Mouse (Mus musculus) kidney, embryonic 16.5 days (tissue): ENCODE data around the gene Nfix. TPM values are rescaled to one million over a fixed set of nuclear protein-coding genes. Genes with fewer than 3 reads are reported as not detected.
"Not testable (repeated sequence)": the region's sequence is repeated elsewhere in the genome, so short reads cannot be mapped to it uniquely, and the experiment has no call there.

Source experiments
- ATAC-seq: fragments of 200-750 bp; cut with Nextera tagmentation; 2 replicates; pipeline ENCODE4 v1.8.0; 2017; ENCODE audit warnings: moderate TSS enrichment; ENCODE audit not compliant: low FRiP score, low TSS enrichment
- H3K27ac ChIP-seq: fragments of 300-500 bp; sonication (generic); 2 replicates; pipeline ENCODE4 v1.5.1; 2014; ENCODE audit warnings: low read length
- H3K27me3 ChIP-seq: fragments of 300-500 bp; sonication (generic); 2 replicates; pipeline ENCODE4 v1.6.1; 2014; ENCODE audit warnings: low read length, control low read depth, mixed read lengths; ENCODE audit not compliant: insufficient read depth
- H3K36me3 ChIP-seq: fragments of 300-500 bp; sonication (generic); 2 replicates; pipeline ENCODE4 v1.6.1; 2014; ENCODE audit warnings: low read length, control low read depth, mixed read lengths; ENCODE audit not compliant: insufficient read depth
- H3K4me1 ChIP-seq: fragments of 300-500 bp; sonication (generic); 2 replicates; pipeline ENCODE4 v1.6.1; 2014; ENCODE audit warnings: low read length, control low read depth, mixed read lengths; ENCODE audit not compliant: insufficient read depth
- H3K4me2 ChIP-seq: fragments of 300-500 bp; sonication (generic); replicated peaks from 2 replicates; pipeline ENCODE4 v1.6.1; 2014; ENCODE audit warnings: low read depth, low read length
- H3K4me3 ChIP-seq: fragments of 300-500 bp; sonication (generic); 2 replicates; pipeline ENCODE4 v1.5.1; 2014; ENCODE audit warnings: mild to moderate bottlenecking, low read length
- H3K9ac ChIP-seq: fragments of 300-500 bp; sonication (generic); replicated peaks from 2 replicates; pipeline ENCODE4 v1.6.1; 2014; ENCODE audit warnings: low read length
- H3K9me3 ChIP-seq: fragments of 300-500 bp; sonication (generic); 2 replicates; pipeline ENCODE4 v1.6.1; 2016; ENCODE audit warnings: low read length, control low read depth
- WGBS: fragments of 180-500 bp; shearing (Covaris S2); extraction: QIAGEN DNeasy Blood & Tissue Kit; methylation state at CpG from one replicate; pipeline ENCODE4 v1.1.7; 2014; 5-methylcytosine and 5-hydroxymethylcytosine counted together
- polyA plus RNA-seq: library from polyadenylated mRNA; unstranded; fragments of >200 nt; fragmentation: Nextera tagmentation; extraction: Ambion mirVana; gene quantifications from 2 replicates; pipeline ENCODE4 v1.2.1, GENCODE M21; 2015

The Nfix gene
- polyA plus RNA-seq, 1 experiment from 2014 or later: 14.8 TPM

DNA sequence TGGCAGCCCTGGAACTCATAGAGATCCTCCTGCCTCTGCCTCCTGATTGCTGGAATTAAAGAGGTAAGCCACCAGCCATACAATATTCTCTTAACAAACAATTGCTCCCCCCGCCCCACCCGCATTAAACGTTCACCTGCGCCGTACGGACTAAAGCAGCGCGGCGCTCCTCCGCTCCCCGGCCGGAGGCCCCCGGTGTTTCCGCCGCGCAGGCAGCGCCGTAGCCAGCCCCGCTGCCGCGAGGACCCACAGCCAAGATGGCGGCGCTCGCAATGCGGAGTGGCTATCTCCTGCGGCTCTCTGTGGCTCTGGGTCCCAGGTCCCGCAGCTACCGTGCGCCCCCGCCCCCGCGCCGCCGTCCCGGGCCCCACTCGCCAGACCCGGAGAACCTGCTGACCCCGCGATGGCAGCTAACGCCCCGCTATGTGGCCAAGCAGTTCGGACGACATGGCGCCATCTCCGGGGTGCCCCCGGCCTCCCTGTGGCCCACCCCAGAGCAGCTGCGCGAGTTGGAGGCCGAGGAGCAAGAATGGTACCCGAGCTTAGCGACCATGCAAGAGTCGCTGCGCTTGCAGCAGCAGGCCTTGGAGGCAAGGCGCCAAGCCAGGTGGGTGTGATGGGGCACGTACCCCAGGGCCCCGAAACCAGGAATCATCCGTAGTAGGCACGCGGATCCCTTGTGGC lies 32.0 kb upstream of the Nfix start:
- Histone ChIP-seq H3K36me3 (peaks cover 35% of the 10 kb centered on the region), H3K9me3 (no peaks in the 10 kb centered on the region), H3K4me1 (peaks cover 16% of the 10 kb centered on the region), H3K9ac (peak overlapping the region; percentile 100), H3K27me3 (no peaks in the 10 kb centered on the region), H3K27ac (peak overlapping the region; percentile 88), H3K4me3 (peak overlapping the region; percentile 85), H3K4me2 (peak overlapping the region; percentile 62)
- under 1% methylated on average over 58 of the region's 59 CpGs for WGBS
- ATAC-seq: peak; percentile 75

DNA sequence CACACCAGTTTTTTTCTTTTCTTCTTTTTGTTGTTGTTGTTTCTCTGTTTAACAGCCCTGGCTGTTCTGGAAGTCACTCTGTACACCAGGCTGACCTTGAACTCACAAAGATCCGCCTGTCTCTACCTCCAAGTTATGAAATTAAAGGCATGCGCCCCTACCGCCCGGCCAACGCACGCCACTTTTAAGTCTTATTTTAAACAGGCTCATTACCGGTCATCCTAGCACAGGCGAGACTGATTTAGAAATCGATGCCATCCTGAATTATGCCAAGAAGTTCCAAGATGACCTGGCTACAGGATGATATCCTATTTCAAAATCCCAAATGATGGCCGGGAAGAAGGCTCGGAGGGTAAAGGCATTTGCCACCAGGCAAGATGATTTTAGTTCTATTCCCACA lies 31.3 kb upstream of the Nfix start, which contains the start of gene Gadd45gip1:
Gene Gadd45gip1 (plus strand): TSS at position 33 of the 400 bp plus-strand sequence.
- no peak for ATAC-seq
- H3K9me3 ChIP-seq: no peaks in the 10 kb centered on the region
- H3K27ac ChIP-seq: peak within 1 kb of the TSS; percentile 88
- H3K9ac ChIP-seq: peak within 1 kb of the TSS; percentile 100
- 85% methylated on average over 11 of the region's 11 CpGs for WGBS
- H3K4me3 ChIP-seq: peak within 1 kb of the TSS; percentile 85
- peak within 1 kb of the TSS; percentile 62 for H3K4me2 ChIP-seq
- H3K36me3 ChIP-seq: peaks cover 29% of the 10 kb centered on the region
- no peaks in the 10 kb centered on the region for H3K27me3 ChIP-seq
- H3K4me1 ChIP-seq: peaks cover 16% of the 10 kb centered on the region

DNA sequence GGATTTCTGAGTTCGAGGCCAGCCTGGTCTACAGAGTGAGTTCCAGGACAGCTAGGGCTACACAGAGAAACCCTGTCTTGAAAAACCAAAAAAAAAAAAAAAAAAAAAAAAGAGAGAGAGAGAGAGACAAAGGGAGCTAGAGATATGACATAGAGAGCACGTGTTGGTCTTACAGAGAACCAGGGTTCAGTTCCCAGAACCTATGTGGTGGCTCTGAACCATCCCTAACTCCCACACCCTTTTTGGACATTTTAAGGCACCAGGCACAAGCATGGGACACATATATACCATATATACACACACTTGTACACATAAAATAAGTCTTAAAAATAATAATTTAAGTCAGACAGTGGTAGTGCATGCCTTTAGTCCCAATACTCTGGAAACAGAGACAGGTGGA lies 26.4 kb upstream of the Nfix start:
- not testable (repeated sequence) for ATAC-seq, H3K4me2 ChIP-seq, H3K4me1 ChIP-seq, H3K9ac ChIP-seq, H3K9me3 ChIP-seq, H3K4me3 ChIP-seq, H3K27me3 ChIP-seq, H3K36me3 ChIP-seq, H3K27ac ChIP-seq
- 93% methylated on average over 1 of the region's 2 CpGs for WGBS

DNA sequence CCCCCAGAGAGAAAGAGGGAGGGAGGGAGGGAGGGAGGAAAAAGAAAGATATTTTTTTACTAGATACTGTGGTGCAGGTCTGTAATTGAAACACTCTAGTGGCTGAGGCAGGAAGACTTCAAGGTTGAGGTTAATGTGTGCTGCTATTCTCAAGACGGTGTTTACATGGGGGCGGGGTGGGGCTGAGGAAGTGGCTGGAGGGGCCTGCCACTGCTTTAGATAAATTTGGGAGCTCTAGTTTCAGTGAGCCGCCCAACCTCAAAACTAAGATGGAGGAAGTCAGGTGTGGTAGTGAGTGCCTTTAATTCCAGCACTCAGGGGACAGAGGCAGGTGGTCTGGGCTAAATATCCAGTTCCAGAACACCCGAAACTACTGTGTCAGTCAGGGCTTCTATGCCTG lies 25.5 kb upstream of the Nfix start:
- H3K27ac ChIP-seq: no peak overlapping the region

DNA sequence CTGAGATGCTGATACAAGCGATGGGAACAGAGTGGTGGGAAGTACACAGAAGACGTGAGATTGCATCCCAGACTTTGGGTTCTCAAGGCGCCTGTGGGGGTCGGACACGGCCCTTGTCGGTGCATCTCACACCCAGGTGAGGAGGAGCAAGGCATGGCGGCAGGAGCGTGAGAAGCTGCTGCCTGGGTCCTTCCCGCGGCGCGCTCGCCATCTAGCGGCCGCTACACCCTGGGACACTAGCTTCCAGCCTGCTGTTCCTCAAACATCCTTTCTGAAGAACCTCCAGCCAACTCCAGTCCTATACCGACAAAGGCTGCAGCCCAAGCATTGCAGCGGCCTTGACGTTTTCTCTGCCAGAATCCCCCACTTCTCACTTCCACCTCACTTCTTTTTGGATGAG lies 23.5 kb upstream of the Nfix start:
- Histone ChIP-seq H3K4me2 (peak overlapping the region; percentile 43), H3K36me3 (no peaks in the 10 kb centered on the region), H3K9ac (peak overlapping the region; percentile 11; the same call in 1 of the 2 replicates), H3K4me1 (no peaks in the 10 kb centered on the region), H3K9me3 (no peaks in the 10 kb centered on the region), H3K27ac (no peak overlapping the region), H3K27me3 (no peaks in the 10 kb centered on the region), H3K4me3 (no peak overlapping the region)
- ATAC-seq: peak; percentile 85; the same call in 1 of the 2 replicates
- WGBS: 0% methylated on average over 18 of the region's 18 CpGs

More for the DNA sequence above, 25.5 kb upstream of the Nfix start:
- Histone ChIP-seq H3K4me3 (no peak overlapping the region), H3K27me3 (no peaks in the 10 kb centered on the region), H3K4me1 (no peaks in the 10 kb centered on the region), H3K9ac (no peak overlapping the region), H3K36me3 (no peaks in the 10 kb centered on the region), H3K9me3 (no peaks in the 10 kb centered on the region), H3K4me2 (no peak overlapping the region)
- 44% methylated on average over 4 of the region's 4 CpGs for WGBS
- no peak for ATAC-seq

DNA sequence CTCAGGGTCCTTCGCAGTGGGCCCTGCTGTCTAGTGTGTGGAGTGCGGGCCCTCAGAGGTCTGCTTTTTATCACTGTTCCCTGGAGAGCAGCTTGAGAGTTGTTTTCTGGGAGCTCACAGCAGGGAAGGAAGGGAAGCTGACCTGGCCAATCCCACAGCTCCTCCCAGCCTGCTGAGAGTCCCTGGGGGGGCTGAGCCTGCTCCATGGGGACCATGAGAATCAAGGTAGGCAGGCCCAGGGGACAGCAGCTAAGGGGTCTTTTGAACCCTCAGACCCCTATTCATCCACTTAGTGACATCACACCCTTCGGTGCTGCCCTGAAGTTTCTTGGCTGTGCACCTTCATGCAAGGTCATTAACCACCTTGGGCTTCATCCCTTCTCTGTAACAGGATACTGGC lies 22.6 kb upstream of the Nfix start, which contains the start of gene Dand5:
Gene Dand5 (minus strand): TSS at position 101 of the 400 bp plus-strand sequence.
- 42% methylated on average over 3 of the region's 3 CpGs for WGBS
- no peak within 1 kb of the TSS for H3K4me3 ChIP-seq
- no peak for ATAC-seq
- no peaks in the 10 kb centered on the region for H3K9me3 ChIP-seq
- H3K27ac ChIP-seq: no peak within 1 kb of the TSS
- H3K4me1 ChIP-seq: no peaks in the 10 kb centered on the region
- peak within 1 kb of the TSS; percentile 31; the same call in 1 of the 2 replicates for H3K9ac ChIP-seq
- H3K27me3 ChIP-seq: no peaks in the 10 kb centered on the region
- H3K4me2 ChIP-seq: peak within 1 kb of the TSS; percentile 43
- H3K36me3 ChIP-seq: no peaks in the 10 kb centered on the region

DNA sequence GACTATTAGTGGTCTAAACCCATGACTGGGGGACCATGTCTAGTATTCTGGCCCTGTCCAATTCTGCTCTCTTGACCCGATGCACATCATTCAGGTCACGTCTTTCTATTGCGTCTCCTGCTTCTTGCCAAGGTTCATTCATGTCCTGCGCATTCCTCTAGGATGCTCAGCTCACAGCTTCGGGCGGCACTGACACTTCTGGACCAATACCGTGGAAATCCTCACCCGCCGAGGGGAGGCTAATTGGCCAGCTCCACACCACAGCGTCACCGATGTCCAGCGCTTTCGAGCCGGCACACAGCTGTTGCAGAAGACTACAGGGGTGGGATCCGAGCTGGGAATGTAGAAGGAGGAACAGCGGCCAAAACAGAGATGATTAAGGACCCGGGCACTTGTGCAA lies 16.0 kb upstream of the Nfix start:
- Histone ChIP-seq H3K4me3 (no peak overlapping the region), H3K4me2 (no peak overlapping the region), H3K9ac (no peak overlapping the region), H3K36me3 (no peaks in the 10 kb centered on the region), H3K27ac (no peak overlapping the region), H3K27me3 (peaks cover 23% of the 10 kb centered on the region), H3K4me1 (peaks cover 3% of the 10 kb centered on the region; the same call in 1 of the 2 replicates), H3K9me3 (no peaks in the 10 kb centered on the region)
- ATAC-seq: no peak
- WGBS: 79% methylated on average over 17 of the region's 17 CpGs

DNA sequence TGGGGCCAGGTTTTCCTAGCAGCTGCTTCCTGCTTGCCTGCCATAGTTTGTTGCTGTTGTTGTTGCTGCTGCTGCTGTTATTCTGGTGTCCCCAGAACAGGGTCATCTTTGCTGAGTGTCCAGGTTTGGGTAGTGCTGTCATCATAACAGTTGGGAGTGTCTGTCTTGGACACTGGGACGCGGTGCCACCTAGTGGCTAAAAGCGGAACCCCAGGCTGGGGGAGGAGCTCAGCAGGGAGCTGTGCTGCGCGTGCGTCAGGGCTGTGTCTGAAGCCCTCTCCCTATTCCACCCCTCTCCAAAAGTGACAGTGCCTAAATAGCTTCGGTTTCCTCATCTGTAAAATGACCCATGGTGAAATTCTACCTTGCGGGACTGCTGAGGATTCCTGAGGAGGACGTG lies 15.4 kb upstream of the Nfix start:
- H3K4me1 ChIP-seq: peaks cover 9% of the 10 kb centered on the region; the same call in 1 of the 2 replicates
- no peak overlapping the region for H3K4me3 ChIP-seq
- peak; percentile 81 for ATAC-seq
- WGBS: 7% methylated on average over 9 of the region's 9 CpGs
- H3K27me3 ChIP-seq: peaks cover 25% of the 10 kb centered on the region
- no peak overlapping the region for H3K27ac ChIP-seq
- H3K36me3 ChIP-seq: no peaks in the 10 kb centered on the region
- no peak overlapping the region for H3K4me2 ChIP-seq
- no peaks in the 10 kb centered on the region for H3K9me3 ChIP-seq
- no peak overlapping the region for H3K9ac ChIP-seq

DNA sequence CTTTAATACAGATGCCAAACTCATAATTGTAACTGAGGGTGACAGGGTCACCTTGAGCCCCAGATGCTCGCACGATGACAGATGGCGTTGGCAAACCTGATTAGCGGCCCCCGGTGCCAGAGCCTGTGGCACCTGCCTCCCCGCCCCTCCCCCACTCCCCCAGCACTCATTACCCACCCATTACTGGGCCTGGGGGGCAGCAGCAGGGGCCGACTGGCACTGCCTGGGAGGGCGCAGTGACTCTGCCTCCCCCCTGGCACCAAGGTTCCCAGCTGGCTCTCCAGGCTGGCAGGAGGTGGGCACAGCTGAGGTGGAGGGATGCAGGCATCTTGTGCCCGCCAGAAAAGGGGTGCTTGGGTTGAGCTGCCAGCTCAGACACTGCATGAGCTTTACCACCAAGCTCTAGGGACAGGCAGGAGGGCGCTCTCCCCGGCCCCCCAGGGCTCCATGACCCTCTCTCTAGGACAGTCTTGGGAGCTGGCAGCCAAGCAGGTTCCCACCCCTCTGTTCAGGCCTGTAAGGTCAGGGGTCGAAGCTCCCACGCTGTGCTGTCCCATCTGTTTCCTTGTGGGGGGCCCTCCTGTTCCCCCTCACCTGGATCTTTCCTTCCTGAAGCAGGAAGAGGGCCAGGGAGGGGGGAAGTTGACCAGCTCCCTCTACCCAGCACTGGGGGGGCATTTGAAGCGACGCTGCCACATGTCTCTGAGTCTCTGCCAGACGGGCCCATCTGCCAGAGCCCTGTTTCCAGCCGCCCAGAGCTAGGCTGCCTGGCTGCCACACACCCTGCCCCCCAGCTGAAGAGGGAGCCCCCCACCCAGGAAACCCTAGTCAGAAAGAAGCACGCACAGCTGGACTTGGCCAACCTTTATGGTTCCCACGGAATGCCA lies 14.7 kb upstream of the Nfix start:
- Histone ChIP-seq H3K4me3 (no peak overlapping the region), H3K9ac (no peak overlapping the region), H3K27ac (no peak overlapping the region), H3K4me1 (peaks cover 9% of the 10 kb centered on the region; the same call in 1 of the 2 replicates), H3K9me3 (no peaks in the 10 kb centered on the region), H3K36me3 (no peaks in the 10 kb centered on the region), H3K27me3 (peaks cover 25% of the 10 kb centered on the region), H3K4me2 (no peak overlapping the region)
- WGBS: 39% methylated on average over 19 of the region's 19 CpGs
- 0 out of 2 replicates have a peak, but pooled peaks have one; percentile 10 for ATAC-seq
